Mouse (Mus musculus): ENCODE data around the gene Fto. TPM values are rescaled to one million over a fixed set of nuclear protein-coding genes. Genes with fewer than 3 reads are reported as not detected.

Gene Fto
- polyA plus RNA-seq, 1 experiment, result 11.9 TPM

DNA sequence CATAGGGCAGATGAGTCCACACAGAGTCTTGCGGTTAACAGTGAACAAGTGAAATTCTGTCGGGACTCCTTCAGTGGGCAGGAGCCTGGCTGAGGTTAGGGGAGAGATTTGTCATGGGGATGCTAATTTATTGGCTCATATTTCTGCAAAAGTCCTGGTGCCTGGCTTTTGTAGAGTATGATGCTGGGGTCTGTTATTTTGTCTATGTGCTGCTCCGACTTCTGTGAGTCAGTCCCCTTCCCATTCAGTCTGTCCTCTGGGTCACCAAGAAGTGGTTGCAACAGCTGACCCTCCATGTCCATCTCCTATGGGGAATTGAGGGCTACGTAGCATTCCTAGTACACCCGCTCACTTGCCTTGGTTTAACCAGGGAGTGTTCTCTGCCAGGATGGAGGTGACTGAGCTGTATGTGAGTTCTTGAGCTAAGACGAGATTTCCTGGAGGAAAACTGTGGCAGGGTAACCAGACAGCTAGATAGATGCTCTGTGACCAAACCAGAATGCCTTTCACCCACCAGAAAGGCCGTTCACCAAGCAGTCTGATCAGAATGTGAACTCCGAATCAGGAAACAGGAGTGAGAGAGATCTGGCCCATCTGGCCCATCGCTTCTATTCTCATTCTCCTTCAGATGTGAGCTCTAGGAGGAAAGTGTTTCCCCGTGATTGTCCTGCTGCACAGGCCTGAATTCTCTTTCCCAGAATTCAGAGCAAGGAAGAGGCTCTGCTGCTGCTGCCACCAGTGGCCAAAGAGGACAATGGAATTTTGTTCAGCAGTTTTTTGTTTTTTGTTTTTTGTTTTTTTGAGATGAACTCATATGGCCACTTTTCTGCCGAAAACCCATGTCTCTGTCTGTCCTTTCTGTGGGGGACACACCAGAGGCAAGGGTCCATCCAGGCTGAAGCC lies 302.7 kb downstream of the Fto start:
- Histone ChIP-seq H3K27ac (ENCODE audit: insufficient read depth, low read length) (no peak overlapping the region), H3K36me3 (ENCODE audit: control insufficient read depth, insufficient read depth, low read length) (no peaks in the 10 kb centered on the region), H3K27me3 (ENCODE audit: control insufficient read depth, insufficient read depth, low read length) (no peaks in the 10 kb centered on the region), H3K4me1 (ENCODE audit: control insufficient read depth, insufficient read depth, insufficient read length) (no peaks in the 10 kb centered on the region), H3K4me3 (ENCODE audit: extremely low read depth, insufficient read depth, insufficient read length) (no peak overlapping the region)
- WGBS, result 94% methylated on average over 11 of the region's 11 CpGs
- DNase-seq (ENCODE audit: low read depth in 1 of 2, low spot score in 2 of 2), result no peak
- no peak for TF ChIP-seq POLR2A (IDR thresholded peaks at IDR 0.05; ENCODE audit: low read depth, low read length)
- no peak for TF ChIP-seq CTCF (IDR thresholded peaks at IDR 0.05; ENCODE audit: extremely low read depth, insufficient read depth, insufficient read length, insufficient replicate concordance)

DNA sequence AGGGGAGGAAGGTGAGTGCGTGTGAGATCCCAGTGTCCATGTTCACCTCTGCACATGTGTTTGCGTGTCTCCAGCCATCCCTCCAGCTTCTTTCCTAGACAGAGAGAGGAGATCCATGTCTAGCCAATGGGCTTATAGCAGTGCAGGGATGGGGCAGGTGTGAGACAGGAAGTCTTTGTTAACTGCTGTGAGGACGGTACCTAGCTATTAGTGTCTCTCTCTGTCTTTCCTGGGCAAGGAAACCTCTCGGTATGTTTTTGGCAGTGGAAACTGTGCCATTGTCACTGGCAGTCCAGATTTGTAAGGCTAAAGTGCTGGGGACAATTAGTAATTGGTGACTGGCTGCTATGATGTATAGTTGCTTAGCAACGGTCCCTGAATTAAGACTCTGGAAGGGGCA lies 304.4 kb downstream of the Fto start:
- H3K4me1 ChIP-seq (ENCODE audit: control insufficient read depth, insufficient read depth, insufficient read length), result no peaks in the 10 kb centered on the region
- H3K36me3 ChIP-seq (ENCODE audit: control insufficient read depth, insufficient read depth, low read length), result no peaks in the 10 kb centered on the region
- WGBS, result 89% methylated on average over 5 of the region's 5 CpGs
- no peak for DNase-seq (ENCODE audit: low read depth in 1 of 2, low spot score in 2 of 2)
- TF ChIP-seq POLR2A (IDR thresholded peaks at IDR 0.05; ENCODE audit: low read depth, low read length), result no peak
- no peak for TF ChIP-seq CTCF (IDR thresholded peaks at IDR 0.05; ENCODE audit: extremely low read depth, insufficient read depth, insufficient read length, insufficient replicate concordance)
- no peak overlapping the region for H3K27ac ChIP-seq (ENCODE audit: insufficient read depth, low read length)
- no peak overlapping the region for H3K4me3 ChIP-seq (ENCODE audit: extremely low read depth, insufficient read depth, insufficient read length)
- no peaks in the 10 kb centered on the region for H3K27me3 ChIP-seq (ENCODE audit: control insufficient read depth, insufficient read depth, low read length)

DNA sequence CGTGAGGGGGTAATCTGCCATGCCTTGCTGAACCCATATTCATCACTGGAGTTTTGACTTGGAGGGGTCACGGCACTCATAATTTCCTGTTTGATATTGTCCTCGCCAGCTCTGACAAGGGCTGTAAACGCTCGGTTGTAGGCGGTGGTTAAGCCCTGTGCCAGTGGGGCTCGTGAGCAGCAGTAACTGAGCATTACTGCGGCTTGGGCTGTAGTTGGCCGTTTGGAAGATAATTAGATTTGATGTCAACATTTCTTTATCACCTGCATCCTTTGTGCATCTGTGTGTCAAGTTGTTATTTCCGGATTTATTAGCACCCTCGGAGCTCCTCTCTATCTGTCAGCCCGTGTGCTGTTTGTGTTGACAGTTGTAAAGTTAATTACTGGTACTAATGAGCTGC lies 309.4 kb downstream of the Fto start:
- no peak overlapping the region for H3K27ac ChIP-seq (ENCODE audit: insufficient read depth, low read length)
- H3K4me1 ChIP-seq (ENCODE audit: control insufficient read depth, insufficient read depth, insufficient read length), result no peaks in the 10 kb centered on the region
- no peak overlapping the region for H3K4me3 ChIP-seq (ENCODE audit: extremely low read depth, insufficient read depth, insufficient read length)
- no peaks in the 10 kb centered on the region for H3K27me3 ChIP-seq (ENCODE audit: control insufficient read depth, insufficient read depth, low read length)
- 93% methylated on average over 12 of the region's 12 CpGs for WGBS
- DNase-seq (ENCODE audit: low read depth in 1 of 2, low spot score in 2 of 2), result no peak
- no peaks in the 10 kb centered on the region for H3K36me3 ChIP-seq (ENCODE audit: control insufficient read depth, insufficient read depth, low read length)
- TF ChIP-seq CTCF (IDR thresholded peaks at IDR 0.05; ENCODE audit: extremely low read depth, insufficient read depth, insufficient read length, insufficient replicate concordance) (no peak), POLR2A (IDR thresholded peaks at IDR 0.05; ENCODE audit: low read depth, low read length) (no peak)

DNA sequence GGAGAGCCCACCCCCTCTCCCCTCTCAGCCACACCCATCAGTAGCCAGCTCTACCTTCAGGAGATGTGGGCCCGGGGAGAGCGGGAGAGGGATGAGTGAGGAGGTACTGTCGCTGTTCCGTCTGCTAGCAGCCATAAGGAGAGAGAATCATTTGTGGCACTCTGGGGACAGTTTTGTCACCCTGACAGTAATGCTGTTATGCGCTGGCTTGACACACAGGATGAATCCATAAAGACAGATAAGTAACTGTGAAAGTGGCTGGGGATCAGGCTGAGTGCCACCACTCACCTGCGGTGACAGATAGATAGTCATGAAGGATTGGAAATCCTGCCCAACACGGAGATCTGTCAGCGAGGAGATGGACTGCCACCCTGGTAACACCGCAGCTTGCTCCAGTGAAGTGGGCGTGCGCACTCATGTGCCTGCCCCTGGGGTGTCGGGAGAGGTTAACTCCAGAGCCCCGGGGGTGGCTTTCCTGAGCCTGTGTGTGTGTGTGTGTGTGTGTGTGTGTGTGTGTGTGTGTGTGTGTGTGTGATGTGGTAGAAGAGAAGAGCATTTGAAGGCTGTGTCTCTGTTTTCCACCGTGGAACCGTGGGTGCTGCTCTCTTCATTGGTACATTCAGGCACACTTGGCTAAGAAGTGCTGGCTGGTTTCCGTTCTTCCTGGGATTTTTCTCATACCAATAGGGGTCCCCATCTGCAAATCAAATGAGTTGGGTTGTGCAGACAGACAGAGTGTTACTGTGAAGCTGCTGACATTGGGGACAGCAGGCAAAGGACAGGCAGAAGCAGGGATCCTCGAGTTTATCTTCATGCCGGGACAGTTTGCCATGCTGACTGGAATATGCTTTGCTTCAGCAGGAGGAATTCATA lies 312.6 kb downstream of the Fto start:
- no peak overlapping the region for H3K27ac ChIP-seq (ENCODE audit: insufficient read depth, low read length)
- no peak for DNase-seq (ENCODE audit: low read depth in 1 of 2, low spot score in 2 of 2)
- WGBS, result 90% methylated on average over 18 of the region's 18 CpGs
- no peaks in the 10 kb centered on the region for H3K36me3 ChIP-seq (ENCODE audit: control insufficient read depth, insufficient read depth, low read length)
- H3K4me1 ChIP-seq (ENCODE audit: control insufficient read depth, insufficient read depth, insufficient read length), result no peaks in the 10 kb centered on the region; the same call in 1 of the 2 replicates
- no peaks in the 10 kb centered on the region for H3K27me3 ChIP-seq (ENCODE audit: control insufficient read depth, insufficient read depth, low read length)
- H3K4me3 ChIP-seq (ENCODE audit: extremely low read depth, insufficient read depth, insufficient read length), result no peak overlapping the region
- TF ChIP-seq CTCF (IDR thresholded peaks at IDR 0.05; ENCODE audit: extremely low read depth, insufficient read depth, insufficient read length, insufficient replicate concordance) (no peak), POLR2A (IDR thresholded peaks at IDR 0.05; ENCODE audit: low read depth, low read length) (no peak)

DNA sequence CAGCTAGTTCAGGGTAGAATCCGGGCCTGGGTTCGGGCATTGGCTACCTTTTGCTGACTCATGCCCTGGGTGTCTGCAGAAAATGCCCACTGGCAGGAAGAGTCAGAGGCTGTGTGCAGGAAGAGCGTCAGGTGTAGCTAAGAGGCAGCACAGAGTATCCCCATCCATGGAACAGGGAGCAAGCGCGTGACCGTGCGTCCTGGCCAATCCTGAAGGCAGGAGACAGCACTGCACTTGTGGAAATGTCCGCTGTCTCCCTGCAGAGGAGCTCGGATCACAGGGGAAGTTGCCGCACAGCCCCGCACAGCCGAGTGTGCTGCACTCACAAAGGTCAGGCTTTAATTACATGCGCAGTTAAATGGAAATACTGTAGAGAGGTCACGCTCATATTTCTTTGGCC lies 316.3 kb downstream of the Fto start:
- DNase-seq (ENCODE audit: low read depth in 1 of 2, low spot score in 2 of 2), result no peak
- 39% methylated on average over 14 of the region's 14 CpGs for WGBS
- H3K27ac ChIP-seq (ENCODE audit: insufficient read depth, low read length), result no peak overlapping the region
- H3K4me3 ChIP-seq (ENCODE audit: extremely low read depth, insufficient read depth, insufficient read length), result no peak overlapping the region
- H3K4me1 ChIP-seq (ENCODE audit: control insufficient read depth, insufficient read depth, insufficient read length), result no peaks in the 10 kb centered on the region; the same call in 1 of the 2 replicates
- TF ChIP-seq CTCF (IDR thresholded peaks at IDR 0.05; ENCODE audit: extremely low read depth, insufficient read depth, insufficient read length, insufficient replicate concordance) (no peak), POLR2A (IDR thresholded peaks at IDR 0.05; ENCODE audit: low read depth, low read length) (no peak)
- H3K36me3 ChIP-seq (ENCODE audit: control insufficient read depth, insufficient read depth, low read length), result no peaks in the 10 kb centered on the region
- H3K27me3 ChIP-seq (ENCODE audit: control insufficient read depth, insufficient read depth, low read length), result no peaks in the 10 kb centered on the region

DNA sequence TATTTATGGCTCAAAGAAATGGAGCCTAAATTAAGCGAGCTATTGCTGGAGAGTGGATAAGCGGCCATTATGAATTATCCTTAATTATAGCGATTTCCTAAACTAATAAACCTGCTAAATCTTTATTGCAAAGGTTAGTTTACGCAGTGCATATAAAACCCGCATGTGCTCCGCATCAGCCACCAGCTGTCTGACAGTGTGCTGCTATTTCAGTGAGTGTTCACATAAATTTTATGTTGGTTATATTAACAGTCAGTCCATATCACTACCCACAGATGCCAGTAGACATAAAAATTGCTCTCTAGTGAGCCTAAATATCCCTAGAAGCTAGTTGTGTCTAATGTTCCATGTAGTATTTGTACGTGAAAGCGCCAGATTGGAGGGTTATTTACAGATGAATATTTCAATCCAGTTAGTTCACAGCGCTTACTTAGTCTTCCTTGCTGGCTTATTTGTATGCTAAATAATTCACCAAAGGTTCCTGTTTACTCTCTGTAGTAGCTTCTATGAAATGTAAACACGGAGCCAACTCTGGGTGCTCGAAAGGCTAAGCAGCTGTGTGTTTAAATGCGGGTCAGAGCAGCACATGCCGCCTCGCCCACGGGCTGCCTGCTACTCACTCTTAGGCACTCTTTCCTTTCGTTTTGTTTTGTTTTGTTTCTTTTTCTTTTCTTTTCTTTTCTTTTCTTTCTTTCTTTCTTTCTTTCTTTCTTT lies 317.2 kb downstream of the Fto start:
- Histone ChIP-seq H3K27ac (ENCODE audit: insufficient read depth, low read length) (no peak overlapping the region), H3K4me1 (ENCODE audit: control insufficient read depth, insufficient read depth, insufficient read length) (no peaks in the 10 kb centered on the region; the same call in 1 of the 2 replicates), H3K36me3 (ENCODE audit: control insufficient read depth, insufficient read depth, low read length) (no peaks in the 10 kb centered on the region), H3K27me3 (ENCODE audit: control insufficient read depth, insufficient read depth, low read length) (no peaks in the 10 kb centered on the region), H3K4me3 (ENCODE audit: extremely low read depth, insufficient read depth, insufficient read length) (no peak overlapping the region)
- 84% methylated on average over 16 of the region's 16 CpGs for WGBS
- DNase-seq (ENCODE audit: low read depth in 1 of 2, low spot score in 2 of 2), result no peak
- TF ChIP-seq POLR2A (IDR thresholded peaks at IDR 0.05; ENCODE audit: low read depth, low read length), result no peak
- no peak for TF ChIP-seq CTCF (IDR thresholded peaks at IDR 0.05; ENCODE audit: extremely low read depth, insufficient read depth, insufficient read length, insufficient replicate concordance)
